Mouse (Mus musculus) bone marrow macrophage, adult 2 months (primary cell): ENCODE measurements around the gene Olfr555. TPM values are rescaled to one million over a fixed set of nuclear protein-coding genes. Genes with fewer than 3 reads are reported as not detected.

Source experiments
- H3K27ac ChIP-seq: 2 replicates; pipeline ENCODE4 v1.5.1; 2012; ENCODE audit warnings: low read depth, low read length; ENCODE audit not compliant: insufficient read depth
- H3K4me1 ChIP-seq: 2 replicates; pipeline ENCODE4 v1.6.1; 2012; ENCODE audit warnings: low read length; ENCODE audit not compliant: control insufficient read depth, insufficient read depth
- H3K4me3 ChIP-seq: 2 replicates; pipeline ENCODE4 v1.5.1; 2012; ENCODE audit warnings: mild to moderate bottlenecking, low read length, moderate library complexity; ENCODE audit not compliant: insufficient read depth
- CTCF ChIP-seq: IDR thresholded peaks from 2 replicates; pipeline ENCODE4 v1.5.1; 2012; ENCODE audit warnings: low read depth, mild to moderate bottlenecking, low read length, moderate library complexity
- POLR2A ChIP-seq: IDR thresholded peaks from 2 replicates; pipeline ENCODE4 v1.6.1; 2012; ENCODE audit warnings: mild to moderate bottlenecking, low read depth, low read length, borderline replicate concordance
- polyA plus RNA-seq: library from polyadenylated mRNA; stranded (reverse); fragments of >200 nt; gene quantifications from 2 replicates; pipeline ENCODE4 v1.2.4, GENCODE M21; 2012; ENCODE audit not compliant: missing spikeins, insufficient read depth, insufficient read length

The Olfr555 gene
- polyA plus RNA-seq, 1 experiment, result not detected

GRCm38 (mm10) chr7:102686944-102687501, 28.4 kb downstream of the Olfr555 start, which contains the start of gene Trim68:
TSS of gene Trim68 (minus strand) at chr7:102687327.
- Histone ChIP-seq H3K4me1 (no peaks in the 10 kb centered on the region; the same call in 1 of the 2 replicates), H3K27ac (no peak within 1 kb of the TSS; the same call in 1 of the 2 replicates), H3K4me3 (peak within 1 kb of the TSS; percentile 77)
- TF ChIP-seq CTCF (no peak), POLR2A (no peak)

GRCm38 (mm10) chr7:102695358-102696125, 36.9 kb downstream of the Olfr555 start, which contains the start of gene Olfr557:
TSS of gene Olfr557 (plus strand) at chr7:102695910.
- Histone ChIP-seq H3K27ac (no peak within 1 kb of the TSS), H3K4me3 (no peak within 1 kb of the TSS), H3K4me1 (no peaks in the 10 kb centered on the region)
- TF ChIP-seq POLR2A, result no peak
- no peak for TF ChIP-seq CTCF

- Histone ChIP-seq H3K4me3 (no peak overlapping the region), H3K4me1 (no peaks in the 10 kb centered on the region), H3K27ac (no peak overlapping the region)
- TF ChIP-seq CTCF (no peak), POLR2A (no peak)
These were observed 39.8 kb downstream of the Olfr555 start for GRCm38 (mm10) chr7:102698461-102698860.

GRCm38 (mm10) chr7:102701915-102702314, 43.3 kb downstream of the Olfr555 start, which contains the start of gene Olfr558:
TSS of gene Olfr558 (plus strand) at chr7:102702215.
- Histone ChIP-seq H3K27ac (no peak within 1 kb of the TSS), H3K4me1 (no peaks in the 10 kb centered on the region), H3K4me3 (no peak within 1 kb of the TSS)
- TF ChIP-seq CTCF (no peak), POLR2A (no peak)

Other genes with a start within 250 kb of the Olfr555 start
- 78.4 and 85.5 TPM in 2 replicates for gene Rrm1, start 217.1 kb upstream of the Olfr555 start, polyA plus RNA-seq
- gene Olfr543, start 177.1 kb upstream of the Olfr555 start, polyA plus RNA-seq, result not detected in 2 replicates
- not detected in 2 replicates for gene Olfr544, start 170.5 kb upstream of the Olfr555 start, polyA plus RNA-seq
- gene Olfr545, start 159.2 kb upstream of the Olfr555 start, polyA plus RNA-seq, result not detected in 2 replicates
- not detected in 2 replicates for gene Olfr547, start 124.1 kb upstream of the Olfr555 start, polyA plus RNA-seq
- not detected in 2 replicates for gene Olfr548-ps1, start 117.9 kb upstream of the Olfr555 start, polyA plus RNA-seq
- gene Olfr549, start 109.0 kb upstream of the Olfr555 start, polyA plus RNA-seq, result not detected in 2 replicates
- gene Trim21, start 93.3 kb upstream of the Olfr555 start, polyA plus RNA-seq, result 38.1 and 42.5 TPM in 2 replicates
- not detected in 2 replicates for gene Olfr550, start 87.4 kb upstream of the Olfr555 start, polyA plus RNA-seq
- not detected in 2 replicates for gene Olfr551, start 66.9 kb upstream of the Olfr555 start, polyA plus RNA-seq
- gene Olfr552, start 61.1 kb upstream of the Olfr555 start, polyA plus RNA-seq, result not detected in 2 replicates
- gene Olfr553, start 40.6 kb upstream of the Olfr555 start, polyA plus RNA-seq, result not detected in 2 replicates
- gene Olfr554, start 20.4 kb upstream of the Olfr555 start, polyA plus RNA-seq, result not detected in 2 replicates
- not detected in 2 replicates for gene Olfr556, start 6.1 kb downstream of the Olfr555 start, polyA plus RNA-seq
- 9.3 and 10.5 TPM in 2 replicates for gene Trim68, start 28.5 kb downstream of the Olfr555 start, polyA plus RNA-seq
- not detected in 2 replicates for gene Olfr557, start 37.1 kb downstream of the Olfr555 start, polyA plus RNA-seq
- not detected in 2 replicates for gene Olfr558, start 43.4 kb downstream of the Olfr555 start, polyA plus RNA-seq
- gene Olfr33, start 60.2 kb downstream of the Olfr555 start, polyA plus RNA-seq, result not detected in 2 replicates
- gene Olfr559, start 68.7 kb downstream of the Olfr555 start, polyA plus RNA-seq, result not detected in 2 replicates
- gene Olfr560, start 100.5 kb downstream of the Olfr555 start, polyA plus RNA-seq, result not detected in 2 replicates
- gene Olfr78, start 100.6 kb downstream of the Olfr555 start, polyA plus RNA-seq, result not detected in 2 replicates
- gene Olfr561, start 112.4 kb downstream of the Olfr555 start, polyA plus RNA-seq, result not detected in 2 replicates
- gene Olfr564, start 144.7 kb downstream of the Olfr555 start, polyA plus RNA-seq, result not detected in 2 replicates
- gene Olfr566, start 199.9 kb downstream of the Olfr555 start, polyA plus RNA-seq, result not detected in 2 replicates
- not detected in 2 replicates for gene Olfr568, start 218.3 kb downstream of the Olfr555 start, polyA plus RNA-seq
- not detected in 2 replicates for gene Olfr569, start 232.1 kb downstream of the Olfr555 start, polyA plus RNA-seq
- not detected in 2 replicates for gene Olfr570, start 235.8 kb downstream of the Olfr555 start, polyA plus RNA-seq